Mouse (Mus musculus): ENCODE results near the gene Ccl5.
"Not testable (repeated sequence)": the region's sequence is repeated elsewhere in the genome, so short reads cannot be mapped to it uniquely, and the experiment has no call there.

The Ccl5 gene

GRCm38 (mm10) chr11:83530360-83530759, at the start of gene Ccl5:
TSS of gene Ccl5 (minus strand) at chr11:83530518.
- in situ Hi-C loops (cut with MboI; ENCODE audit: low sequenced_read_pairs): no loop called here

GRCm38 (mm10) chr11:83578999-83579398, 48.7 kb upstream of the Ccl5 start:
- in situ Hi-C loops (cut with MboI; ENCODE audit: low sequenced_read_pairs): no loop called here

DNA sequence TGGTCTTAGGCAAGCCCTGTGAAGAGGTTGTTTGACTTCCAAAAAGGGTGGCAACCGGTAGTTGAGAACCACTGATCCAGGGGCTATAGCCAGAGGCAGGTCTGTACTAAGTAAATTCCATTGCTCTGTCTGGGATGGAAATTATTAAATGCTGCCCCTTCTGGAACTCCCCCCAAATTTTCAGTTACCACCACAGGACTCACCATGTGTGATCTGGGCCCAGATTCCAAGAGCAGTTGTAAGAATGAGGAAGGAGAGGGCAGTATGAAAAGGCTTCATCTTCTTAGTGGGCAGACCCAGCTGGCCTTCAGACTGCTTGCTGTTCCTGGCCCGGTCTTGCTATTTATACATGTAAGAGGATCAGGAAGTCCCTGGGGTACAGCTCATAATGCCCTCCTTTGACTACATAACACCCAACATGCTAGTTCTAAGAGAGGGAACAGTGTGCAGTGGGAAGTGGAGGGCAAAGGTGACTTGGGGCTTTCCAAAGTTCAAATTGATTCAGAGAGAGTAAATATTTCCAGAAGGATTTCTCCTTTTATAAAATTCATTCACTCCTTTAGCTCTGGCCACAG, 48.0 kb upstream of the Ccl5 start, which contains the start of gene Ccl9:
TSS of gene Ccl9 (minus strand) at position 451 of the 575 bp plus-strand sequence.
- in situ Hi-C loops (cut with MboI; ENCODE audit: low sequenced_read_pairs): no loop called here

DNA sequence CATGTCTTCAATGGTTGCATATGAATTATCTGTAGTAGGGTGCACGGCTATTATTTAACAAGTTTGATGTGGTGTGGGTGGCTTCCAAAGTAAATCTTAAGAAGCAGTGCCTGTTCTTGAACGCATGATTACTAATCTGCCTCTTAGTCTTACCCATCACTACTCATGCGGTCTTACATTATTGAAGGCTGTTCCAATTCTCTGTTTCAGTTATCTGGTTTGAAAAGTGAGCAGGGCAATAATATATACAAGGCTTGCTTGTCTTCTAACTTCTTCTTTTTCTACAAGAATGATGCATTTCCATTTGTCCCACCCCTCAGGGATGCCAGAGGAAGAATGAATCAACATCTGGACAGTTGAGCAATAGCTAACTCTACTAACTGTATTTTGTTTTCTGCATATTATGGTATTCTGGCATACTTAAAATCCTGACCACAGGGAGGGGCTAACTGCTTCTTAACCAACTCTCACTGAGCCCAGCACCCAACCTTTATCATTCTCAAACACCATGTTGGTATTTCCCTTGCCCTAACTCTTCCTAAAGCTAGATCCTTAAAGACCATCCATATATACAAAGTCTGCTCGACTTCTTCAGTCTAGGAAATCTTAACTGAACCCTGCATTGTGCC, 46.7 kb upstream of the Ccl5 start:
- in situ Hi-C loops (cut with MboI; ENCODE audit: low sequenced_read_pairs): no loop called here

DNA sequence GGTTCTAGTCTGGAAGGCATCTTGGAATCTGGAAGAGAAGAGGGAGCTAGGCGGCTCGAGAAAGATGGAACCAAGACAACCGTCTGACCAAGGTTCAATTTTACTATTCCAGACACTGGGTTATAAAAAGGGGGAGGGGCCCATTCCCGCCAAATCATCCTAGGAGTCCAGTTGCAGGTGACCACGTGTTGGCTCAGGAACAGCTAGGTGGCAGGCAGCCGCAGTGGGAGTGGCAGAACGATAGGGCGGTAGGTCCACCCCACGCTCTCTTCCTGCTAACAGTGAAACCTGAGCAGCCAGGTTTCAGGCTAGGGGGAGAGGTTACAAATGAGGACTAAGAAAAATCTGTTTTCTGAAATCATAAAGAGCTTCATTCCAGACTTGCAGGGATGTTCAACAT, 42.5 kb upstream of the Ccl5 start:
- in situ Hi-C loops (cut with MboI; ENCODE audit: low sequenced_read_pairs): no loop called here

DNA sequence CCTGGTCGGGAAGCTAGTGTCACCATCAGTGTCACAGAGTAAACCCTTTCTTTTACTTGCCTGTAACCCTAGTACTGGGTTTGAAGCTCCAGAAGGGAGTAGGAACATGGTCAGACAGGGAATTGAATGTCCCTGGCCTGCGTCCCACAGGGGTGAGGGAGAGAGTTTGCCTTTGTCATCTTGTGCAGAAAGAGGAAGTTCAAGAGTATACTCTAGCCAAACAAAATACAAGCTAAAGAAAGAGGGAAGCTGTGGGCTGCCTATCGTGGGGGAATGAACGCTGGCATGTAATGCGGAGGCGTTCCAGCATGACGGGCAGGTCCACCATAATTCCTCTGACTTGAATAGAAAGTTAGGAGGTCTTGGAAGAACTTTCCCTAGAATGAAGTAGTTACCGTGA, 41.9 kb upstream of the Ccl5 start:
- in situ Hi-C loops (cut with MboI; ENCODE audit: low sequenced_read_pairs): no loop called here

DNA sequence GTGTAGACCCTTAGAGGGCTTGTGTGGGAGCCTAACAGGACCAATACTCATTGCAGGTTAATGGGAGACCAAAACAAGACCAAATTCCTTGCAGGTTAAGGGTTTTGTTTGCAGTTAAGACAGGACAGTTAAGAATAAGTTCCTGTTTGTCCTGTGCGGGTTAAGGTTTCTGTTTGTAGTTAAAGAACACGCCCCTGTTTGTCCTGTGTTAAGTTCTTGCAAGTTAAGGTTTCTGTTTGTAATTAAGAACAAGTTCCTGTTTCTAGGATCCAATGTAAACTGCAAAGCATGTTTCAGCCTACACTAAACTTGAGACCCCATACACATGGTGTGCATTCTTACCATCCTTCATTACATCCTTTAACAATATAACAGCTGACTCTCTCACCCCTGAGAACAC, 39.9 kb upstream of the Ccl5 start:
- in situ Hi-C loops (cut with MboI; ENCODE audit: low sequenced_read_pairs): no loop called here

- in situ Hi-C loops (cut with MboI; ENCODE audit: low sequenced_read_pairs): loop anchor here (5.0 to 10.0 kb wide), 2 partner anchors 63 to 176 kb away; partner anchors contain the start of gene Wfdc21
These were observed 38.9 kb upstream of the Ccl5 start for GRCm38 (mm10) chr11:83569249-83569648.

DNA sequence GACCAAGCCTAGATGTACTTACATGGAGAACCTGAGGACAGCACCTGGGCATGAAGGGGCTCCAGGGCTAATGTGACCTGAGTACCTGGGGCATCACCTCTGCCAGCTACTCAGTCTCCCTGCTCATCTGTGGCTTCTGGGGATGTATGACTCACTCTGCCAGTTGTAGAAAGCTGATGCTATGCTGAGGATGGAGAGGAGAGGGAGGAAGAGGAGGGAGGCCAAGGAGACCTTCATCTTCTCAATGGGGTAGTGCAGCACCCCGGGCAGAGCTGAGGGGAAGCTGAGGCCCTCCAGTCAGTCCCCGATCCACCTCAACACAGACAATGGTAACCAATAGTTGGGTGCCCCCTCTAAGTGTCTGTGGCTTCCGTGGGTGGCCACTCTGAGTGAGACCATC, 38.5 kb upstream of the Ccl5 start:
- in situ Hi-C loops (cut with MboI; ENCODE audit: low sequenced_read_pairs): loop anchor here (5.0 to 10.0 kb wide), 2 partner anchors 64 to 176 kb away; partner anchors contain the start of gene Wfdc21

DNA sequence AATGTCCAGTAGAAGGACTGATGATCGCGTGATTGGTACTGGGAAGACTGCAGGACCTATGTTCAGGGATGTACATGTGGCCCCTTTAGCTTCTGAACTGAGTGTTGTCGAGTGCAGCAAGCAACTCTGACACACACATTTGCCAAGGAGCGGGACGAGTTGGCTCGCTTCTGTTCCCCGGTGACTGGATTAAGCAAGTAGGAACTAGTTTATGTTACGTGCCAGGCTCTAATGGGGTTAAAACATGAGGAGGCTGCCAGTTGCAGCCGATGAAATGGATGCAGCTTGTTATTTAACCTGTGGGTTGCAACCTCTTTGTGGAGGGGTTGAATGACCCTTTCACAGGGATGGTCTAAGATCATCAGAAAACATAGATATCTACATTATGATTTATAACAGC, 37.7 kb upstream of the Ccl5 start:
- in situ Hi-C loops (cut with MboI; ENCODE audit: low sequenced_read_pairs): loop anchor here (5.0 to 10.0 kb wide), 2 partner anchors 64 to 177 kb away; partner anchors contain the start of gene Wfdc21

GRCm38 (mm10) chr11:83567311-83567710, 37.0 kb upstream of the Ccl5 start:
- in situ Hi-C loops (cut with MboI; ENCODE audit: low sequenced_read_pairs): loop anchor here (5.0 to 10.0 kb wide), 2 partner anchors 65 to 177 kb away; partner anchors contain the start of gene Wfdc21

DNA sequence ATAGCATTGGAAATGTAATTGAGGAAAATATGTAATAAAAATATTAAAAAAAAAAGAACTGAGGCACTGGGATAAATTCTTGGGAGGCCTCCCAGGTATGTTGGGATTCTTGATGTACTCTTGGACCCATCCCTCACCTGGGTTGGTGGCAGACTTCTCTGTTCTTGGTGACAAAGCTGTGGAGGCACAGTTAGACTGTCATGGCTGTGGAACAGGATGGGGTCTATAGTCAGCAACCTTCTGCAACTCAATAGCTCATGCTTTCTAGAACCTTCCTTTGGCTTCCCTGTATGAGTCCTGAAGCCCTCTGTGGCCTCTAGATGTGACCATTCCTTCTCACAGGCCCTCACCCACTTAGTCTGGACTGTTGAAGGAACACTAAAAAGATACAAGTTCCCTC, 36.3 kb upstream of the Ccl5 start:
- in situ Hi-C loops (cut with MboI; ENCODE audit: low sequenced_read_pairs): loop anchor here (5.0 to 10.0 kb wide), 2 partner anchors 66 to 178 kb away; partner anchors contain the start of gene Wfdc21

GRCm38 (mm10) chr11:83563754-83564153, 33.4 kb upstream of the Ccl5 start:
- in situ Hi-C loops (cut with MboI; ENCODE audit: low sequenced_read_pairs): loop anchor here (10.0 kb wide), 1 partner anchor 181 kb away; the partner anchor contains the start of gene Wfdc21

- in situ Hi-C loops (cut with MboI; ENCODE audit: low sequenced_read_pairs): loop anchor here (10.0 kb wide), 1 partner anchor 182 kb away; the partner anchor contains the start of gene Wfdc21
These were observed 32.1 kb upstream of the Ccl5 start for GRCm38 (mm10) chr11:83562311-83562887.

DNA sequence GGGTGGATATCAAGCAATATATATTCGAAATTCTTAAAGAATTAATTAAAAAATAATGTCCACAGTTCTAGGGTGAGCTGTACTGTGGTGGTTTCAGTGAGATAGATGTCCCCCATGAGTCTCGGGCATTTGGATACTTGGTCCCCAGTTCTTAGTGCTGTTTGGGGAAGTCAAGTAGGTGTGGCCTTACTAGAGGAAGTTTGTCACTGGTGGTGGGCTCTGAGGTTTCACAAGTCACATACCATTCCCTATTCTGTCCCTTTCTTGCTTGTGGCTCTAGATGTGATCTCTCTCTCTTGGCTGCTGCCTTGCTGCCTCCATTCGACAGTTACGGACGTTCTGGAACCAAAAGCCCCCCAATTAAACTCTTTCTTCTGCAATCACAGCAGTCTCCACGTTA, 30.1 kb upstream of the Ccl5 start:
- in situ Hi-C loops (cut with MboI; ENCODE audit: low sequenced_read_pairs): loop anchor here (10.0 kb wide), 1 partner anchor 184 kb away; the partner anchor contains the start of gene Wfdc21

GRCm38 (mm10) chr11:83557074-83557473, 26.8 kb upstream of the Ccl5 start:
- in situ Hi-C loops (cut with MboI; ENCODE audit: low sequenced_read_pairs): no loop called here

DNA sequence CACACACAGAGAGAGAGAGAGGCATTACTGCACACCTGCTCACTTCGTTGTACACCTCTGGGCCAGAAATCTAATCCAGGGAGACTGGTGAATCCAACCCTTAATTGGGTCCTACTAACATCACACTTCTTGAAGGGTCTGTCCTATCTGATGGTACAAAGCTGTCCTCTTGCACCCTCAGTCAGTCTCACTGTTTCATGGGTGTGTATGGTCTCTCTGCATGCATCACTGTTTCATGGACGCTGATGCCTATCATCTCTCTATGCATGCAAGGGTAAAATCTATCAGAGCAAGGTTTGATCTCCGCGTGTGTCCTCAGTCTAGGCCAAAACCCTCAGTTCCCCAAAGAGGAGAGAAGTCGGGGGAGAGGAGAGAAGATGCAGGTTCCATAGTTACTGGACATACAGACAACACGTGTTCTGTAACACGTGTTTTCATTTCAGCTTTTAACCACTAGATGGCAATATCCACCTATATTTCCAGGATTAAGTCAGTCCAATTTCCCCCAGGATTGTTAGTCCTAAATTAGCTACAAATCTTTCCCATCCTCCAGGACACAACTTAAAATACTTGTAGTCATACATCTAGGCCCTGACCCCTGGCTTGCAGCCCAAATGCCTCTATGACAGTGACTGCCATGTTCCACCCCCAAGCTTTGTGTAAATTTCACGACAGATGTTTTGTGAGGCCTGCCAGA, 25.9 kb upstream of the Ccl5 start:
- in situ Hi-C loops (cut with MboI; ENCODE audit: low sequenced_read_pairs): no loop called here

GRCm38 (mm10) chr11:83551668-83552067, 21.4 kb upstream of the Ccl5 start:
- in situ Hi-C loops (cut with MboI; ENCODE audit: low sequenced_read_pairs): no loop called here

DNA sequence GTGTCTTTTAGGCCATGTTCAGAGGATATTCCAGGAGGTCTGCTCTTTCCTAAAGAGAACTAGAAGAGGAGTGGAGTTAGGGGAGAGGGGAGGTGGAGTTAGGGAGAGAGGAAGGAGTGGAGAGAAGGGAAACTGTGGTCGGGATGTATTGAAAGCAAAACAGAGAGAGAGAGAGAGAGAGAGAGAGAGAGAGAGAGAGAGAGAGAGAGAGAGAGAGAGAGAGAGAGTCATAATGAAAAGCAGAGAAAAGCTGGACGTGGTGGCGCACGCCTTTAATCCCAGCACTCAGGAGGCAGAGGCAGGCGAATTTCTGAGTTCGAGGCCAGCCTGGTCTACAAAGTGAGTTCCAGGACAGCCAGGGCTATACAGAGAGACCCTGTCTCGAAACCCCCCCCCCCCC, 20.7 kb upstream of the Ccl5 start:
- in situ Hi-C loops (cut with MboI; ENCODE audit: low sequenced_read_pairs): not testable (repeated sequence)

GRCm38 (mm10) chr11:83550186-83550632, 19.9 kb upstream of the Ccl5 start:
- in situ Hi-C loops (cut with MboI; ENCODE audit: low sequenced_read_pairs): no loop called here

GRCm38 (mm10) chr11:83544214-83544613, 13.9 kb upstream of the Ccl5 start:
- in situ Hi-C loops (cut with MboI; ENCODE audit: low sequenced_read_pairs): no loop called here
